Mouse (Mus musculus) hindbrain, postnatal 0 days (tissue): ENCODE data around the gene 4930430F08Rik. TPM values are rescaled to one million over a fixed set of nuclear protein-coding genes. Genes with fewer than 3 reads are reported as not detected.

Source experiments
- ATAC-seq: fragments of 200-750 bp; cut with Nextera tagmentation; 2 replicates; pipeline ENCODE4 v1.8.0; 2017; ENCODE audit warnings: mild to moderate bottlenecking, moderate TSS enrichment, moderate library complexity
- DNase-seq: peaks from one replicate; pipeline ENCODE4 v3.0.0-alpha.2; 2015; ENCODE audit warnings: low spot score
- H3K27ac ChIP-seq: fragments of 300-500 bp; sonication (generic); 2 replicates; pipeline ENCODE4 v1.5.1; 2014; ENCODE audit warnings: mild to moderate bottlenecking
- H3K27me3 ChIP-seq: fragments of 300-500 bp; sonication (generic); 2 replicates; pipeline ENCODE4 v1.6.1; 2014; ENCODE audit warnings: low read length, mixed read lengths; ENCODE audit not compliant: insufficient read depth
- H3K36me3 ChIP-seq: fragments of 300-500 bp; sonication (generic); 2 replicates; pipeline ENCODE4 v1.6.1; 2014; ENCODE audit warnings: low read length, mixed read lengths; ENCODE audit not compliant: insufficient read depth
- H3K4me1 ChIP-seq: fragments of 300-500 bp; sonication (generic); 2 replicates; pipeline ENCODE4 v1.6.1; 2014; ENCODE audit warnings: antibody characterized with exemption, low read length, mixed read lengths; ENCODE audit not compliant: insufficient read depth
- H3K4me2 ChIP-seq: fragments of 300-500 bp; sonication (generic); 2 replicates; pipeline ENCODE4 v1.6.1; 2014; ENCODE audit warnings: low read depth, mild to moderate bottlenecking, low read length, moderate library complexity, mixed read lengths
- H3K4me3 ChIP-seq: fragments of 300-500 bp; sonication (generic); 2 replicates; pipeline ENCODE4 v1.5.1; 2014; ENCODE audit warnings: low read length
- H3K9ac ChIP-seq: fragments of 300-500 bp; sonication (generic); replicated peaks from 2 replicates; pipeline ENCODE4 v1.6.1; 2014; ENCODE audit warnings: mild to moderate bottlenecking, low read length, moderate library complexity, mixed read lengths
- H3K9me3 ChIP-seq: fragments of 300-500 bp; sonication (generic); 2 replicates; pipeline ENCODE4 v1.6.1; 2016; ENCODE audit warnings: low read length, mixed read lengths
- CTCF ChIP-seq: IDR thresholded peaks from 2 replicates; pipeline ENCODE4 v1.5.1; 2016; ENCODE audit warnings: antibody characterized with exemption, control low read depth, low read depth
- WGBS: fragments of 180-500 bp; shearing (Covaris S2); extraction: QIAGEN DNeasy Blood & Tissue Kit; methylation state at CpG from one replicate; pipeline ENCODE4 v1.1.7; 2014; 5-methylcytosine and 5-hydroxymethylcytosine counted together
- polyA plus RNA-seq: library from polyadenylated mRNA; unstranded; fragments of >200 nt; fragmentation: Nextera tagmentation; extraction: Ambion mirVana; gene quantifications from 2 replicates; pipeline ENCODE4 v1.2.1, GENCODE M21; 2015
- total RNA-seq: library from RNA; depleted of rRNA; stranded (reverse); fragments of >200 nt; gene quantifications from 2 replicates; pipeline ENCODE4 v1.2.3, GENCODE M21; 2014

The 4930430F08Rik gene
- total and polyA plus RNA-seq, 2 experiments from 2014 or later: 16.5 to 19.6 TPM

DNA sequence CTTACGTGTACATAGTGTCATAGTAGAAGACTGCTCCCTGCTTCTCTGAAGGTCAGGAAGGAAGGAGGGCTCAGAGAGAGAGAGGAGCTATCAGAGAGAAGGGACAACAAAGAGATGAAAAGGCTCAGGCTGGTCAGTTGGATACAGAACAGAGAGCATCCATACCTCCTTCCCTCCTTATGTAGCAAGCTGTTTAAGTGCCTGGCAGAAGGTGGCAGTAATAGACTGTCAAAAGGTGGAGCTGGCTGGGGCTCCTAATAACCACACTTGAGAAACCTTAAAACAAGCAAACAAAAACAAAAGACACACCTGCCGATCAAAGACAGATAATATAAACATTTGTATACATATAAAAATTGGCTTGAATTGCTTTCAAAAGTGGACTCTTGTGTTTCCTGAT, 14.0 kb upstream of the 4930430F08Rik start:
- ATAC-seq (peak; percentile 80), DNase-seq (peak; percentile 70)
- Histone ChIP-seq H3K9me3 (no peaks in the 10 kb centered on the region), H3K4me1 (no peaks in the 10 kb centered on the region), H3K27me3 (no peaks in the 10 kb centered on the region), H3K9ac (no peak overlapping the region), H3K27ac (no peak overlapping the region), H3K4me2 (no peak overlapping the region), H3K4me3 (no peak overlapping the region), H3K36me3 (no peaks in the 10 kb centered on the region)
- 67% methylated on average over 2 of the region's 2 CpGs for WGBS
- peak; percentile 70 for TF ChIP-seq CTCF

DNA sequence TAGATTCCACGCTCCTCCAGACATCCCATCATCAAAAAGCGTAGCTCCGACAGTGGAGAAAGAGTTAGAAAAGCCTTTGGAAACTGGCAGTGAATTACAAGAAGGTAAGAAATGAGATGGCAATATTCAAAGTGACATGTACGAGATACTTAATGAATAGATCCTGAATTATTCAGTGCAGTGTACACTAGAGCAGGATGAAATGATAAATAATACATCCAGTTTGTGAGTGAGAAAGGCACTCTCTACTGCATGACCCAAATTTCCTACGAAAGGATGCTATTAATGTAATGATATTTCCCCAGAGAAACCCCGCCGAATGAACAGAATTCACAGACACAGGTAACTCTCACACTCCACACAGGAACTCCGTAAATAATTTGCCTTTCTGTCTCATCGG, 13.3 kb upstream of the 4930430F08Rik start:
- Histone ChIP-seq H3K4me1 (no peaks in the 10 kb centered on the region), H3K27ac (no peak overlapping the region), H3K9ac (no peak overlapping the region), H3K4me3 (no peak overlapping the region), H3K4me2 (no peak overlapping the region), H3K27me3 (no peaks in the 10 kb centered on the region), H3K9me3 (no peaks in the 10 kb centered on the region), H3K36me3 (no peaks in the 10 kb centered on the region)
- WGBS: 75% methylated on average over 9 of the region's 9 CpGs
- DNase-seq: peak; percentile 15
- TF ChIP-seq CTCF: no peak
- ATAC-seq: no peak

DNA sequence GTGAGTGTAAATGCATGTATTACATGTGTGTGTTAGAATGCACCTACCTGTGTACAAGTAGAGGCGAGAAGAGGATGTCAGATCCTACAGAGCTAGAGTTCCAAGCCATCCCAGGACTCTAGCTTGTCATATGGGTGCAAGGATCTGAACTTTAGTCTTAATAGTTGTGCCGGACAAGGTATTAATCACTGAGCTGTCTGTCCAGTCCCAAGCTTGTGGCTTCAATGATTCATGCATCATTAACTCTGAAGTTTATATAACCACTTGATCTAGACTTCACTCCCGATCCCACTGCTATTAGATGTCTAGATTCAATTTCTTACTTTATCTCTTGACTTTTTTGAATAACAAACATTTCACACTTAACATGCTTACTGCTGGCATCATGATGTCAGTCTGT, 8.1 kb upstream of the 4930430F08Rik start:
- no peak for TF ChIP-seq CTCF
- no peak overlapping the region for H3K27ac ChIP-seq
- ATAC-seq: no peak
- no peak overlapping the region for H3K4me2 ChIP-seq
- no peak overlapping the region for H3K4me3 ChIP-seq
- no peak for DNase-seq
- H3K9ac ChIP-seq: no peak overlapping the region
- WGBS: 87% methylated on average over 3 of the region's 3 CpGs
- no peaks in the 10 kb centered on the region for H3K27me3 ChIP-seq
- no peaks in the 10 kb centered on the region for H3K9me3 ChIP-seq
- H3K36me3 ChIP-seq: no peaks in the 10 kb centered on the region
- no peaks in the 10 kb centered on the region for H3K4me1 ChIP-seq

DNA sequence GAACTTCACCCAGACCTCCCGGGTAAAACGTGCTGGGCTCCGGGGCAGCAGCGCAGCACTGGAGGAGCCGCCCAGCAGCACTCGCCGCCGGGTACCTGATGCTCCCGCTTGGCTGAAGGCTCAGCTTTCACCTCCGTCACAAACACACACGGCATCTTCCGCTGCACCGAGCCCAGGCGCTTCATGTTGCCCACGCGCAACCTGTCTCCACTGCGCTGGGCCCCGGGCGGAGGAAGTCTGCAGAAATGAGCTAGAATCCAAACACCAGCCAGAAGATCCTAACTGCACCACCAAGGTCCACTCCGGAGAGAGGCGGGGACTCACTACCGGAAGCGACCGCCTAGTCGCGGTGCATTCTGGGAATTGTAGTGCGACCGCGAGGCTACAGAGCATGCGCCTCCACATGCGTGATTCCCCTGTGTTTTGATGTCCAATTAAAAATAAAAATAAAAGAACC, 1.3 kb downstream of the 4930430F08Rik start:
- Histone ChIP-seq H3K4me1 (0 out of 2 replicates have a peak, but pooled peaks cover 6% of the 10 kb centered on the region), H3K9me3 (no peaks in the 10 kb centered on the region), H3K27ac (peak overlapping the region; percentile 75), H3K27me3 (no peaks in the 10 kb centered on the region), H3K4me3 (peak overlapping the region; percentile 66), H3K36me3 (peaks cover 4% of the 10 kb centered on the region; the same call in 1 of the 2 replicates), H3K4me2 (peak overlapping the region; percentile 79), H3K9ac (peak overlapping the region; percentile 83)
- WGBS: under 1% methylated on average over 31 of the region's 31 CpGs
- DNase-seq (peak; percentile 97), ATAC-seq (peak; percentile 99)
- TF ChIP-seq CTCF: no peak

DNA sequence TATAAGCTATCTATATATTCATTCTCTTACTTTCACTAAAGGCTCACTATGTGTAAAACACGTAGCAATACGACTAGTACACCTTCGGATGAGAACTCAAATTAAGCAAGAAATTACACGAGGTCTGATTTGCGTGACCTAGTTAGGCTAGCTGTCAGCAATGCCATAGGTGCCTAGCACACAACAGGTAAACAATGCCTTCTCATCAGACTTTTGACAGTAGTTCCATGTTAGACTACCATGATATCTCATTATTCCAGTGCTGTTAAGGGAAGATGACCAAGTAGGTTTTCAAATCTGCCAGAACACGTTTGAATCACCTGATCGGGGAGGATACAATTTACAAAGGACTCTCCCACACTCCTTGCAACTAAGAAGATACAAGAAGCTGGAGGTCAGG, 1.7 kb downstream of the 4930430F08Rik start:
- no peak; the same call in 1 of the 2 replicates for ATAC-seq
- DNase-seq: no peak
- TF ChIP-seq CTCF: no peak

DNA sequence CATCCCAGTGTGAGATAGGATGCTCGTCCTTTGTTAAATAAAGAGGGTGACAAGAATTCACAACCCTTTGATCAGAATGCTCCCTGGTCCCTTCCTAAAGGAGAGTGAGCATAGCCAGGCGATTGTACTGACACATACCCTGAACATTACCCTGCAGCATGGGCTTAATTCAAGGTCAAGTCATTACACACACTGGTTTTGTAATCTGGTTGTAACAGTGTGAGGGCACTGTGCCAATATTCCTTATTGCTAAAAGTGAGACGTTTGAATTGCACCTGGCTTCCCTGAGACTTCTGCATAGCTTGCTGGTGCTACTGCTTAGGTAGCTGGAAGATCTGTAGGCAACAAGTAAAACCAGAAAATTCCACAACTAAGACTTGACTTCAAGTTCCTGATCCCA, 6.0 kb downstream of the 4930430F08Rik start:
- 0 out of 2 replicates have a peak, but pooled peaks cover 6% of the 10 kb centered on the region for H3K4me1 ChIP-seq
- no peaks in the 10 kb centered on the region for H3K9me3 ChIP-seq
- ATAC-seq (no peak), DNase-seq (no peak)
- H3K4me3 ChIP-seq: no peak overlapping the region
- no peak overlapping the region for H3K9ac ChIP-seq
- no peak for TF ChIP-seq CTCF
- no peaks in the 10 kb centered on the region for H3K27me3 ChIP-seq
- H3K27ac ChIP-seq: no peak overlapping the region
- H3K4me2 ChIP-seq: no peak overlapping the region
- peaks cover 4% of the 10 kb centered on the region; the same call in 1 of the 2 replicates for H3K36me3 ChIP-seq
- WGBS: 83% methylated on average over 3 of the region's 3 CpGs

More for the DNA sequence above, 1.7 kb downstream of the 4930430F08Rik start:
- peak overlapping the region; percentile 75 for H3K27ac ChIP-seq
- H3K4me1 ChIP-seq: 0 out of 2 replicates have a peak, but pooled peaks cover 6% of the 10 kb centered on the region
- no peaks in the 10 kb centered on the region for H3K9me3 ChIP-seq
- H3K9ac ChIP-seq: peak overlapping the region; percentile 83
- peaks cover 4% of the 10 kb centered on the region; the same call in 1 of the 2 replicates for H3K36me3 ChIP-seq
- peak overlapping the region; percentile 66 for H3K4me3 ChIP-seq
- WGBS: 28% methylated on average over 7 of the region's 7 CpGs
- peak overlapping the region; percentile 79 for H3K4me2 ChIP-seq
- H3K27me3 ChIP-seq: no peaks in the 10 kb centered on the region

DNA sequence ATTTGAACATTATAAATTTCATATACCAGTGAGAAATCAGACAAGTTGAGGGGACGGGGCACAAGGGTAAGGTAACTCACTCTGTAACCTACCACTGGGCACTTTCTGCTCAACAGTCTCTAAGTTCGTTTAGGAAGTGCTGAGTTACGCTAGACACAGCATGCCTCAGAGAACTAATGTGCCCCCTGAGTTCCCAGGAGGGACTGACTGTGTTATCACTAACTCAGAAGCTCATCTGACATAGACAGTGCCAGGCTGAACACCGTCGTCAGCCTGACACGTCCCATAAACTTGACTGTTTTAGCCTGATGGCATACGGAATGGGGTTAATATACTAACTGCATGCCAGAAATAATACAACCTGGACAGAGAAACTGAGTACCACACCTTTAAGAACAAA, 14.9 kb downstream of the 4930430F08Rik start:
- Histone ChIP-seq H3K9me3 (no peaks in the 10 kb centered on the region), H3K27me3 (no peaks in the 10 kb centered on the region), H3K27ac (no peak overlapping the region), H3K4me1 (no peaks in the 10 kb centered on the region), H3K4me3 (no peak overlapping the region), H3K9ac (no peak overlapping the region), H3K36me3 (peaks cover 27% of the 10 kb centered on the region; the same call in 1 of the 2 replicates), H3K4me2 (no peak overlapping the region)
- WGBS: 90% methylated on average over 7 of the region's 7 CpGs
- no peak for DNase-seq
- no peak for TF ChIP-seq CTCF
- ATAC-seq: no peak
